Mouse (Mus musculus) gastrocnemius, postnatal 36 days (tissue): ENCODE data around the gene H2-Ob. TPM values are rescaled to one million over a fixed set of nuclear protein-coding genes. Genes with fewer than 3 reads are reported as not detected.
"Not testable (repeated sequence)": the region's sequence is repeated elsewhere in the genome, so short reads cannot be mapped to it uniquely, and the experiment has no call there.

ENCODE experiments used
- DNase-seq, 2 experiments: peaks; one replicate each; pipeline ENCODE4 v3.0.0; 2022
- intact Hi-C: fragments of 180-260 bp; cut with DNase I; formaldehyde crosslinking; loops from one replicate; pipeline ENCODE4 v1.15.1; 2025
- total RNA-seq, 2 experiments: library from RNA; stranded (reverse); gene quantifications; 2 replicates each; pipeline ENCODE4 v1.2.3; 2021

Gene H2-Ob
- total RNA-seq, 2 experiments from 2014 or later = 0.27 TPM; not detected in 1

- DNase-seq = no peak
- intact Hi-C loops = no loop called here
These were observed 32.0 kb upstream of the H2-Ob start for GRCm38 (mm10) chr17:34206731-34207130.

DNA sequence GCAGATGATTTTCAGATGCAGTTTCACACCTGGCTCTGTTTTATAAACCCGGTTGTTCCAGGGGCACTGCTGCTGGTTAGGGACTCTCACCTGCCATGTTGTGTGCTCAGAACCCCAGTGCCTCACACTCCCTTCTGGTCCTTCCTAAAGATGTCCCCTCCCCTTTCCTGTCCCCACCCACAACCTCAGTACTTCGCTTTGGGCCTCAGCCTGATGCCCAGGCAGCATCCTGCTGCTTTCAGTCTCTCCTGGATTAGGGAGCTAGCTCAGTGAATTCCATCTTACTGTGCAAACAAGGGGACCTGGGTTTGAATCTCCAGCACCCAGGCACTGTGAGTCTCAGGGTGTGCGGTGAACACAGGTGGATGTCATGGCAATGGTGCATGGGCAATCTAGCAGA is 31.2 kb upstream of the H2-Ob start:
- intact Hi-C loops = no loop called here

GRCm38 (mm10) chr17:34207866-34208265 is 30.8 kb upstream of the H2-Ob start:
- intact Hi-C loops = no loop called here
- no peak for DNase-seq

More for the DNA sequence above, 31.2 kb upstream of the H2-Ob start:
- DNase-seq = no peak

- no peak for DNase-seq
- intact Hi-C loops = no loop called here
These were observed 30.3 kb upstream of the H2-Ob start for GRCm38 (mm10) chr17:34208421-34208820.

DNA sequence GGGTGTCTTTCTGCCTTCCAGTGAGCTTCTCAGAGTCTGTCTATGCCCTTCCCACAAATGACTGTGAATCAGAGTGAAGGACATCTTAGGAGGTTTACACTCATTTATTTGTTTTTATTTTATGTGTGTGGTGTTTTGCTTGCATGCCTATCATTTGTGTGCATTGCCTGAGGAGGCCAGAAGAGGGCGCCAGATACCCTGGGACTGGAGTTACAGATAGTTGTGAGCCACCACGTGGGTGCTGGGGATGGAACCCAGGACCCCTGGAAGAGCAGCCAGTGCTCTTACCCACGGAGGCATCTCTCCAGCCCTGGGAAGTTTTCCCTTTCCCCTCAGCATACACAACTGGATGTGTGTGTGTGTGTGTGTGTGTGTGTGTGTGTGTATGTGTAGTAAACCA is 29.0 kb upstream of the H2-Ob start:
- intact Hi-C loops = no loop called here
- DNase-seq = no peak

DNA sequence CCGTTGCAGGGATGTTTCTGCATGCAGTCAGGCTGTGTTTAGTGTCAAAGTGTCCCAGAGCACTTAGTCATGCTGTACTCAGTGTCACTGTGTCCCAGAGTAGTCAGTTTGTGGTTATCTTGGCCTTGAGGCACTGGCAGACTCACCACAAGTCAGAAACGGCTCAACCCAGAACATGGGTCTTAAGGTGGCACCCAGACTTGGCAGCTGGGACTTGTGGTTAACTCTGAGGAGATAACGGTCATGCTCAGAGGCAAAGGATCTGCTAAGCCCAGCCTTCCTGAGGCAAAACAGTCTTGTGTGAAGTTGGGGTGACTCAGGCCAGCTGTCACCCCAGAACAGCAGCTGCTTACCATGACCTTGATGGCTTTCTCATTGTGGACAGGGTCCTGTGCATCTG is 28.1 kb upstream of the H2-Ob start:
- intact Hi-C loops = no loop called here
- no peak for DNase-seq

DNA sequence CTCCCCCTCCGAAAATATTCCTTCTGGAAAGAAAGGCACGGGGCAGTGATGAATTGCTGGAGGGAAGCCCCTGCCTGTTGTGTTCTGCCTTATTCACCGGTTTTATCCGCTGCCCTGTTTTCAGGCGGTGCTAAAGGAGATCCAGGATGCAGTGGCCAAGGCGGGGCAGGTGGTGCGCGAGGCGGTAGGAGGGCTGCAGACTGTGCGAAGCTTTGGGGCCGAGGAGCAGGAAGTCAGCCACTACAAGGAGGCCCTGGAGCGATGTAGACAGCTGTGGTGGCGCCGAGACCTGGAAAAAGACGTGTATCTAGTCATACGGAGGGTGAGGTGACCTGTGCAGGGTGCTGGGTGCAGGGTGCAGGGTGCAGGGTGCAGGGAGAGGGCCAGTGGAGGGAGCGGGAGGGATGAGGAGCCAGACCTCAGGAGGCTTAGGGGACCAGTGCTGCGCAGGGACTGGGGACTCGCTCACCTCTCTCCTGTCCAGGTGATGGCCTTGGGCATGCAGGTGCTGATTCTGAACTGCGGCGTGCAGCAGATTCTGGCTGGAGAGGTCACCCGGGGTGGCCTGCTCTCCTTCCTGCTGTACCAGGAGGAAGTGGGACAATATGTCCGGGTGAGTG is 26.8 kb upstream of the H2-Ob start:
- DNase-seq = no peak
- intact Hi-C loops = no loop called here

DNA sequence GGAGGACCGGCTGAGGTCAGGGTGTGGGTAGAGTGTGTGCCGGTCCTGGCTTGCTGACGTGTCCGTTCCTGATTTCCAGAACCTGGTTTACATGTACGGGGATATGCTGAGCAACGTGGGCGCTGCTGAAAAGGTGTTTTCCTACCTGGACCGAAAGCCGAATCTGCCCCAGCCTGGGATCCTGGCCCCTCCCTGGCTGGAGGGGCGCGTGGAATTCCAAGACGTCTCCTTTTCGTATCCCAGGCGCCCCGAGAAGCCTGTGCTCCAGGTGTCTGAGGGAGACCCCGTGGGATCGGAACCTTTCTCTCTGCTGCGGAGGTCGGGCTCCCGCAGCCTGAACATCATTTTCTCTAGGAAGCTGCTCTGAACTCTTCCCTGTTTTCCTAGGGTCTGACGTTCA is 24.8 kb upstream of the H2-Ob start:
- intact Hi-C loops = no loop called here
- DNase-seq = no peak

DNA sequence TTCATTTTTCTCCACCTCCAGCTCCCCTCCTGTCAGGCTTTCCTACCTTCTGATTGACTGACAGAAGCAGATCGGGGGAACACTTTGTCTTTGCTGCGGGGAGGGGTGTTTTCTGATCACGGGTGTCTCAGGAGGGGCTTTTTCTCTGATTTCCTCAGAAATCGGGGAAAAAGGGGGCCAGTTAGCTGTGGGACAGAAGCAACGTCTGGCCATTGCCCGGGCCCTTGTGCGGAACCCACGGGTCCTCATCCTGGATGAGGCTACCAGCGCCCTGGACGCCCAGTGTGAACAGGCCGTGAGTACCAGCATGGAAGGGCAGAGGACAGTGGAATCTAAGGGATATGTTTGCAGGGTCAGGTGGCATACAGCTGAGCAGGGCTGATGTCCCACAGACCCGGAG is 23.5 kb upstream of the H2-Ob start:
- intact Hi-C loops = no loop called here
- no peak for DNase-seq

- DNase-seq = no peak
- intact Hi-C loops = no loop called here
These were observed 21.3 kb upstream of the H2-Ob start for GRCm38 (mm10) chr17:34217216-34217928.

DNA sequence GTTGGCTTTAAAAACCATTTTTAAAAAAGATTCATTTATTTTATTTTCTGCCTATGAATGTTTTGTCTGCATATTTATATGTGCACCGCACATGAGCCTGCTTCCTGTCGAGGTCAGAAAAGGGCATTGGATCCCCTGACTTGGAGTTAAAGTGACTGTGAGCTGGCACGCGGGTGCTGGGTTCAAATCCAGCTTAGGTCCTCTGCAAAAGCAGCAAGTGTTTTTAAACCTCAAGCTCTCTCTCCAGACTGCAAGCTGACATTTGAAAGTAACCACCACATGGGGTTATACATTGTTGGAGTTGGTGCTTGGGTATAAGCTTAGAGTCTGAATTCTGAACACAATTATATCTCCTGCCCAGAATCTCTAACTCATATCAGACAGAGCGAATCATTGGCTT is 20.7 kb upstream of the H2-Ob start:
- intact Hi-C loops = no loop called here
- DNase-seq = no peak

DNA sequence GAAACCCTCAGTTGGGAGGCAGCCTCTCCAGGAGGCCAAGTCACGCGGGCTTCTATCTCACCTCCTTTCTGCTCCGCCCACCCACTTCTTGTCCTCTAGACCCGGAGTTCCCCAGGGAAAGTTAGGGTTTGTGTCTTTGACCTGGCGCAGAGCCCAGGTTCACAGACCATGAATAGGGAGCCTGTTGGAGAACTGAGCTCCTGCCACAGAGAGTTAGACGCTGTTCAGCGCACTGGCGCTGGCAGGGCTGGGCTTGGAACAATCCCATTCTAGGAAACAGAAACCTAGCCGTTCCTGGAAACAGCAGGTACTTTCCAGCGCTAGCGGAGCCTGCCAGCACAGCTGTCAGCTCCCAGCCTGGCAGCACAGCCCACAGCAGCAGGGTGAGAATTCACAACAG is 20.0 kb upstream of the H2-Ob start:
- intact Hi-C loops = no loop called here

GRCm38 (mm10) chr17:34219096-34219495 is 19.6 kb upstream of the H2-Ob start:
- peak in 1 of 2 experiments; percentile 56 for DNase-seq
- intact Hi-C loops = not testable (repeated sequence)

More for the DNA sequence above, 20.0 kb upstream of the H2-Ob start:
- peak; percentile 65 to 71 for DNase-seq

GRCm38 (mm10) chr17:34219801-34220200 is 18.9 kb upstream of the H2-Ob start:
- DNase-seq, intact Hi-C loops: not testable (repeated sequence)

GRCm38 (mm10) chr17:34220401-34220800 is 18.3 kb upstream of the H2-Ob start:
- intact Hi-C loops, DNase-seq: not testable (repeated sequence)

- intact Hi-C loops = no loop called here
These were observed 13.9 kb upstream of the H2-Ob start for GRCm38 (mm10) chr17:34224816-34225215.

DNA sequence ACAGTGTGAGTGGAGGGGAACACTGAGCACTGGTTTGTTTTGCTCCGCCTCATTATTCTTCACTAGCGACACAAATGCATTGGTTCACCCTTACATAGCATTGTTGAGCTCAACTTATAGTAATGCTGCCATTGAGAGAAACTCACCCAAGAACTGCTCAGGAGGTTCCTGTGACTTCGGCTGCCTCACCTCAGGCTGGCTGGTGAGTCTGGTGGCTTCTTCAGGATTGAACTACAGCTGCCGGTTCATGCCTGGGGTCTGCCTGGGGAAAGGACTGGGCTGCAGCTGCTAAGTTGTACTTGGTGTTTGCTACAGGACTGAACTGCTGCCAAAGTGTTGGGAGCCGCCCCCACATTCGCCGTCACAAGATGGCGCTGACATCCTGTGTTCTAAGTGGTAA is 13.3 kb upstream of the H2-Ob start:
- DNase-seq = no peak
- intact Hi-C loops = no loop called here

More at GRCm38 (mm10) chr17:34224816-34225215, 13.9 kb upstream of the H2-Ob start:
- no peak for DNase-seq

GRCm38 (mm10) chr17:34225911-34226310 is 12.8 kb upstream of the H2-Ob start:
- intact Hi-C loops, DNase-seq: not testable (repeated sequence)

GRCm38 (mm10) chr17:34230971-34231370 is 7.7 kb upstream of the H2-Ob start:
- not testable (repeated sequence) for DNase-seq
- intact Hi-C loops = loop anchor here (10.0 kb wide), 1 partner anchor 156 kb away; no protein-coding TSS in a partner anchor

- intact Hi-C loops = loop anchor here (10.0 kb wide), 1 partner anchor 157 kb away; no protein-coding TSS in a partner anchor
- DNase-seq = not testable (repeated sequence)
These were observed 6.7 kb upstream of the H2-Ob start for GRCm38 (mm10) chr17:34232021-34232420.

GRCm38 (mm10) chr17:34234926-34235325 is 3.8 kb upstream of the H2-Ob start:
- intact Hi-C loops = loop anchor here (1.0 to 10.0 kb wide), 2 partner anchors 65 to 160 kb away; no protein-coding TSS in a partner anchor

DNA sequence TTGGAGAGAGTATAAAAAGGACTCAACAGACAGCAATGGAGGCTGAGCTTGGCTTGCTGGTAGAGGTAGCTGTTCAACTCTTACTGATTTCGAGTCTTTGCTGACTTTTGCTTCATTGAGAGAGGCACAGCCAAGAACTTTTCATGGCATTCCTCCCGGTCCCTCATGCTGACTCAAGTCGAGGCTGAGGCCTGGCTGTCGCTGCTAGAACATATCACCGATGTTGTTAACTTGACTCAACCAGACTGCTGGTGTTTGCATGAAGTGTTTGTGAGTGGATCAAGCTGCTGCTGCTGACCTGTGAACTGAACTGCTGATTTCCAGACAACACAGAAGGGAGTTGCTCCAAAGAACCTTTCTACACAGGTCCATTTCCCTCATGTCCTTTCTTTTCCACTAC is 2.0 kb upstream of the H2-Ob start:
- no peak for DNase-seq
- intact Hi-C loops = loop anchor here (10.0 kb wide), 1 partner anchor 162 kb away; no protein-coding TSS in a partner anchor

More at GRCm38 (mm10) chr17:34234926-34235325, 3.8 kb upstream of the H2-Ob start:
- peak; percentile 72 for DNase-seq
